Mouse (Mus musculus): ENCODE data around the gene Tmem102.

Tmem102 gene

GRCm38 (mm10) chr11:69818871-69819270 lies 13.4 kb upstream of the Tmem102 start:
- no peak for DNase-seq (ENCODE audit: low spot score in 2 of 2)

DNA sequence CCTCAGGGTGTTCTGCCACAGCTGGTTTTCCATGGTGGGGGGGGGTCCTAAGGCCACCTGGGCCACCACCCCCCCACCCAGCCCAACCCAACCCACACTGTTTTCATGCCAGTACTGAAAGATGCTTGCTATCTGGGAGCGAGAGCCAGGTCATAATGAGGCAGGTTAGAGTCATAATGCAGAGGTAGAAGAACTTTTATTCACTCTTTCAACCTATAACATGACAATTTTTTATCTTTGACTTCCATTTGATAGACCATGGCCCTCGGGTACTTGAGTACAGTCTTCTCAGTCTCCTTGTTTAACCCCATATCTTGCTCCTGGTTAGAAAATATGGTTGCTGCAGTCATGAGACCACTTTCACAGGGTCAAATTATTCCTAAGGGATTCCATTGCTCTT lies 12.9 kb upstream of the Tmem102 start, which contains the start of gene Spem2:
Spem2 (minus strand) TSS at position 101 of the 400 bp plus-strand sequence.
- DNase-seq (ENCODE audit: low spot score in 2 of 2) = no peak

- DNase-seq (ENCODE audit: low spot score in 2 of 2) = no peak
These were observed 11.1 kb upstream of the Tmem102 start for GRCm38 (mm10) chr11:69816520-69816919.

DNA sequence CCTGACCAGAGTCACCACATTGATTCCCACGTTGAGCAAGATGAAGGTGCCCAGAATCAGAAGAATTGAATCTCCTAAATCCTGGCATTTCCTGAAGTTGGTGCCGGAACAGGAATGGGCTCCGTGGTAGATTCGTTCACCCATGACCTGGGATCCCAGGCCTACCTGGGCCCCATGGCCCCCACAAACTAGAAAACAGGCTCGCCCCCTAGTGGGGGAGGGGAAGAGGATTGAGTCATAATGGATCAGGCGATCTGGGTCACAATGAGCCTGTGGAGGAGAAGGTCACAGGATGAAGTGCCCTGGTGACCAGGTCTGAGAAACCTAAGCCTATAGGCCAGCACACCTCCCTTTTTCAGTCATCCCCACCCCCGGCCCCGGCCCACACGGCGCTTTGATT lies 9.7 kb upstream of the Tmem102 start, which contains the start of gene Gm39566:
Gm39566 (minus strand) TSS at position 144 of the 400 bp plus-strand sequence.
- DNase-seq (ENCODE audit: low spot score in 2 of 2) = peak in 1 of 2 experiments; percentile 37

DNA sequence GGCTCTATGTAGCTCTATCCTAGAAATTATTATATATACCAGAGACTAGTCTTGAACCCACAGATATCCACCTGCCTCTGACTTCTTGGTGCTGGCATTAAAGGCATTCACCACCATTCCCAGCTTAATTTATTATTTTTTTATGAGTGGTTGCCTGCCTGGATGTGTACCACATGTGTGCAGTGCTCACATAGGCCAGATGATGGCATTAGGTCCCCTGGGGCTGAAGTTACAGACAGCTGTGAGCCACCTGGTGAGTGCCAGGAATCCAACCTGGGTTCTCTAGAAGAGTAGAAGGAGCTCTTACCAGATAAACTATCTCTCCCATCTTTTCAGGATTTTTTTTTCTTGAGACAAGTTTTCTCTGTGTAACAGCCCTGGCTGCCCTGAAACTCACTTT lies 4.9 kb upstream of the Tmem102 start:
- no peak for DNase-seq (ENCODE audit: low spot score in 2 of 2)

- DNase-seq (ENCODE audit: low spot score in 2 of 2) = no peak
These were observed 2.2 kb upstream of the Tmem102 start for GRCm38 (mm10) chr11:69807641-69808040.

DNA sequence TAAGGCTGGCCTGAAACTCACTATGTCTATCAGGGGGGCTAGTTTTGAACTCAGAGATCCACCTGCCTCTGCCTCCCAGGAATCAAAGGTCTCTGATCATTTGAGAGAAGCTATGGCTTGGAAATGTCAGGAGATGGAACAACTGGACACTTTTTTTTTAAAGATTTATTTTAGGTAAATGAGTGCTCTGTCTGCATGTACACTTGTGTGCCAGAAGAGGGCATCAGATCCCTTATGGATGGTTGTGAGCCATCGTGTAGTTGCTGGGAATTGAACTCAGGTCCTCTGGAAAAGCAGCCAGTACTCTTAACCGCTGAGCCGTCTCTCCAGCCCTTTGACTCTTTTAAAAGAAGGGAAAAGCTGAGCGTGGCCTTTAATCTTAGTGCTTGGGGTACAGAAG lies 954 bp upstream of the Tmem102 start:
- no peak for DNase-seq (ENCODE audit: low spot score in 2 of 2)

DNA sequence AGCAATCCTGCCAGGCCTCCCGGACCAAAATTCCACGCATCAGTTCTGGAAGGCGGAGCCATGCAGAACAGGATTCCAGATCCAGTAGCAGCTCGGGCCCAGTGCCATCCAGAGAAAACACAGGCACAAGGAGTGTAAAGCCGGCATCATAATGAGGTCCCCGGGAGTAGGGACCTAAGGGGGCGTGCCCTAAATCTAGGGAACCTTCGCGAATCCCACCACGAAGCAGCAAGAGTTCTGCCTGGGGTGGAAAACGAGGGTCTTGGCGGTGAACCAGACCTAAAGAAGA lies 828 bp downstream of the Tmem102 start:
- DNase-seq (ENCODE audit: low spot score in 2 of 2) = no peak

DNA sequence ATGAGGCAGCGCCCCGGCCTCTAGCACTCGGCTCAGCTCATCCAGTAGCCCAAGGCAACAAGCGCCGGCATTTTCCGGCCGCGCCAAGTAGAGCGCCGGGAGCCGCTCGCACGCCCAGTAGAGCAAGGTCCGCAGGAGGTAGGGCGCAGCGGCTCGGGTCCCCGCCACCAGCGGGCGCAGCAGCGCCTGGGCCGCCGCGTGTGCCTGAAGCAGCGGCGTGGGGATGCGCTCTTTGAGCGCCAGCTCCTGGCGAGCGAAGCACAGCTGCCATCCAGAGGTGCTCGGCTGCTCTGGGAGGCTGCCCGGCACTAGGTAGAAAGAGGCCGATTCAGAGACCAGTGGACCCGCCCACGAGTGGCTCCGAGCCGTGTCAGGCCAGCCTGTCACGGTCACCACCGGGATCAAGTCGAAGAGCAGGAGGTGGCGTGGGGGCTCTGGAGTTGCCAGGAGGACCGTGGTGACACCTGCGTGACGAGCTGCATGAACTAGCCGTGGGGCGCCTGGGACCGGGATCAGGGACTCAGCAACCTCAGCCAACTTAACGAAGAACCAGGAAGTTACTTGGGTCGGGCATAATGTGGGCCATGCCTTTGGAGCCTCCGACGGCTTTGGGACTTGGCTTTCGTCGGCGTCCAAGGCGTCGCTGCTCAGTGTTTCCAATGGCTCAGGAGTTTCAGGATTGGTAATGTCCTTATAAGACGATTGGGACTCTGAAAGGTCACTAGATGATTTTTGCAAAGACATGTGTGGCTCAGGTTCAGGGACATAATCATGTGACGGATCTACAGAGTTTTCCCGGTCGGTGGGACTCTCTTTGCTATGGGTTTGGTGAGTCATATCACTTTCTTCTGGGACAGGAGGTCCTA lies 1.4 kb downstream of the Tmem102 start:
- peak; percentile 58 to 79 for DNase-seq (ENCODE audit: low spot score in 2 of 2)

DNA sequence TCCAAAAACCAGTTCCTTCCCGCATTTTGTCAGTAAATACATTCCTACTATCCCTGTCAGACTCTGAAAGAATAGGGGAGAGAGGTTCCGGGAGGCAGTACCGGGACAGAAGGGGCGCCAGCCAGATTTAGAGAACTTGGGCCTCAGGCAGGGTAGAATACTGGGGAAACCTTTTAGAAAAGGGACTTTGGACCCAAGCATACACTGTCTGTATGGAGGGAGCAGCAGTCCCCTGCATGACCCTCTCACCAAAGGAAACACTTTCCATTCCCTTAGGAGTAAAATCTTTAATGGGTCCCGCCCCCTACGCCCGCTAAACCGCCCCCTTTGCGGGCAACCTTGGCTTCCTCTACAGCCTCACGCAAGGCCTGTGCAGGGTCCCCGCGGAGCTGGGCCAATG lies 2.1 kb downstream of the Tmem102 start:
- no peak for DNase-seq (ENCODE audit: low spot score in 2 of 2)

GRCm38 (mm10) chr11:69802648-69803105 lies 2.7 kb downstream of the Tmem102 start:
- peak; percentile 49 to 69 for DNase-seq (ENCODE audit: low spot score in 2 of 2)

GRCm38 (mm10) chr11:69801379-69801977 lies 3.9 kb downstream of the Tmem102 start, which contains the start of gene Fgf11:
Fgf11 (minus strand) TSS chr11:69801857.
- DNase-seq (ENCODE audit: low spot score in 2 of 2) = no peak

GRCm38 (mm10) chr11:69800392-69801197 lies 4.8 kb downstream of the Tmem102 start:
- DNase-seq (ENCODE audit: low spot score in 2 of 2) = no peak

- no peak for DNase-seq (ENCODE audit: low spot score in 2 of 2)
These were observed 5.4 kb downstream of the Tmem102 start for GRCm38 (mm10) chr11:69800138-69800391.

DNA sequence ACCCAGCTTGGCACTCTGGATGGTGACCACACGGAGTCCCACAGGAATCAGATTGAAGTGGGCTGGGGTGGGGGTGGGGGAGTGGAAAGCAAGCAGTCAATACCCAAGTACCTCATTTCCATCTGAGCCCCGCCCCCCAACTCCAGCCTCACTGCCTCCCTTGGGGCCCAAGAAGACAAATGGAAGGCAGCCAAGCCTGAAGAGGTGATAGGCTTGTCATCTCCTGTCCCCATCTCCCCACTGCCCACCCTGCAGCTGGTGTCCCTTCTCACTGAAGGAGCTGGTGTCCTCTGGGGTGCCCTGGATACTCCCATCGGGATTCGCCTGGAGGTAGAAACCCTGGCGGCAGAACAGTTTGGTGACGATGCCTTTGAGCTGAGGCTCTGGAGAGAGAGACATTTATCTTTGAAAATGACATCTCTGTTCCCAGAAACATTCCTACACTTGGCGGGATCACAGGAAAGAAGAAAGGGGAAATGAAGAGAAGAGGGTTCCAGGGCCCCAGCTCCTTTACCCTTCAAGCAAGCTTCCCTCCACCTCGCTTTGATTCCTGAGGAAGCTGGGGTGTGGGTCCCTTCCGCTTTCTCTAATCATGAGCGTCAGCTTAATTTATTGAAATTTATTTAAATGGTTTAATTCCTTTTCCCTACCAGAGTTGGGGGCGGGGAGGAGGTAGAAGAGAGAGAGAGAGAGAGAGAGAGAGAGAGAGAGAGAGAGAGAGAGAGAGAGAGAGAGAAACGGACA lies 5.9 kb downstream of the Tmem102 start:
- DNase-seq (ENCODE audit: low spot score in 2 of 2) = no peak

DNA sequence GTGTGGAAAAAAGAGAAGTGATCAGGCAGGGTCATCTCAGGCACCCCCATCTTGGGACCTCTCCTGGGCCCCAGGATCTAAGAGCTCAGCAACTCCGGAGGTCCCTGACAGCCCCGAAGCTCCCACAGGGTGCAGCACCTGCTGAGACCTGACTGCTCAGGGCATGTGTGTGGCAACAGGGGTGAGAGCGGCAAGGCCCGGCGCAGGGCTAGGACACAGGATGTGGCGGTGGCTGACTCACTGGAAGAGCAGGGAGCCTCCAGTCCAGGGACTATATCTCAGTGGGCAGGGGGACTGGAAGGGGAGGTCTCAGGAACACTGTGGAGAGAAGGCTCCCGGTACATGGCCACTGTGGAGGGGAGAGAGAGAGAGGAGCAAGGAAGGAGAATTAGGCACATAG lies 7.5 kb downstream of the Tmem102 start:
- no peak for DNase-seq (ENCODE audit: low spot score in 2 of 2)

DNA sequence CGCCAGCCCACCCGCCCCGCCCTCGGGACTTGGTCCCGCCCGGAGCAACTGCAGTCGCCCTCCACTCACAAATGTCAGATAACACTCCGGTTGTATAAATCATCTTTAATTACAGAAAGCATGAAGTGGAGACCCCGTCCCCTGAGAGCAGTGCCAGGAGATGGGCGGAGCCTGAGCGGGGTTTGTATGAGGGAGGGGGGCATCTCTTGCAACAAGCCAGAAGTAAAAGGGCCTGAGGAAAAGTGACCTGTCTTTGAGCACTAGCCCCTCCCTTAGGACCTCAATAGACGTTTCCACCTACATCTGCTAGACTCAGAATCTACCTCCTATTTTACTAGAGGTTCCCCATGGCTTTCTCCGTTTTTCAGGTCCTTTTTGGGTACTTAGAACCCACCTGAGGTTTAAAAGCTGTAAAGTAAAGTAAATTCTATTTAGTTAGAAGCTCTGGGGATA lies 9.4 kb downstream of the Tmem102 start:
- no peak for DNase-seq (ENCODE audit: low spot score in 2 of 2)

DNA sequence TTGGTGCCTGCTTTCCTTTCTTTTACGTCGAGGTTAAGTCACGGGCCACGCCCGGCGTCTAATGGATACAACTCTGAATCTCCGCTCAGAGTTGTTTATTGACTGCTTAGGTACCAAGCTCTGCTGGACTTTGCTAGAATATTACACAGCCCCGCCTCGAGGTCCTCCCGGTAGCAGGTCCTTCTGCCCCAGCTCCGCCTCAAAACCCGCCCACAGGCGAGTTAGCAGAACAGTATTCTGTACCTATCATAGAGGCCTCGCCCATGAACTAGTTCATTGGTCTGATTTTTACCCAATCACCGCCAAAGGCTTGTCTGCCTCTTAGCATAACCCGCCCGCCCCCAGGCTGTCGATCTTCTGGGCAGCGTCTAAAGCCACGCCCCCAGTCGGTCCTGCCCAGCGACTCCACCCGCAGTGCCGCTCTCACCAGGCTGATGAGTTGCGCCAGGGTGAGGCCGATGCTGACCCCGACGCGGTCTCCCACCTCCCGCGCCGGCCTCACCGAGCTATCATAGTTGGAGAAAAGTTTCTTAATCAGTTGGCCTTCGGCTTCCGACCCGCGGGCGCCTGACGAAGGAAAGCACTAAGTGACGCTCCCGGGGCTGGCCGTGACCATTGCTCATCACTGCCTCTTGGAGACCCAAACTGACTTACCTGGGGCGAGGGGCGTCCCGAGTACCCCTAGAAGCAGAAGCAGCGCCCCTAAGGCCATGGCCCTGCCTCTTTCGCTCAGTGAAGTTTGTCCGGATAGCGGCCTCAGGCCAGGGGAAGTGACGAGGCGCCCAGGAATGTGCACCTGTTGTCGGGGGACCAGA lies 10.0 kb downstream of the Tmem102 start, which contains the start of gene Chrnb1:
Chrnb1 (minus strand) TSS at position 776 of the 815 bp plus-strand sequence.
- peak; percentile 89 to 90 for DNase-seq (ENCODE audit: low spot score in 2 of 2)

GRCm38 (mm10) chr11:69793429-69793828 lies 12.0 kb downstream of the Tmem102 start:
- no peak for DNase-seq (ENCODE audit: low spot score in 2 of 2)

- DNase-seq (ENCODE audit: low spot score in 2 of 2) = no peak
These were observed 14.0 kb downstream of the Tmem102 start for GRCm38 (mm10) chr11:69791420-69791819.

GRCm38 (mm10) chr11:69789431-69789830 lies 16.0 kb downstream of the Tmem102 start:
- DNase-seq (ENCODE audit: low spot score in 2 of 2) = no peak
